Mouse (Mus musculus): ENCODE measurements around the gene Cyp3a13.

DNA sequence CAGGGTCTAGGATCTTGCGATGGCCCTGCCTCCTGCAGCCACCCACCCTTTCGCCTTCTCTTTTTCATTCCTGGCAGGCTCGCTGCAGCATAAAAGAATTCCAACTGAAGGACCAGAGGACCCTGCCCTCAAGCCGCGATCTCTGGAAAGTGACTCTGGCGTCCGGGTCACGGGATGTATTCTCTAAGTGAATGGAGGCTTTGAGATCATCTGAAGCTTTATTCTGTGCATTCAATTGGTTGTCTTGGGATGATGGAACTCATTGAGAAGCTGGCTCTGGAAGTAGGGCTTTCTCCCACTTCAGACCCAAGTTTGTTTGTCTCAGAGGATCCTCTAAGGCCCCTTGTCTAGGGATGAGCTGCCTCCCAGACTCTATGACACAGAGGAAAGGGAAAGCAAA is 41.5 kb upstream of the Cyp3a13 start, which contains the start of gene Gjc3:
- TF ChIP-seq CTCF (IDR thresholded peaks at IDR 0.05; ENCODE audit: low read depth) (no peak), EP300 (optimal IDR thresholded peaks at IDR 0.05) (no peak)
